2 mouse cellular contexts compared by ENCODE assay signal in the genomic region with DNA sequence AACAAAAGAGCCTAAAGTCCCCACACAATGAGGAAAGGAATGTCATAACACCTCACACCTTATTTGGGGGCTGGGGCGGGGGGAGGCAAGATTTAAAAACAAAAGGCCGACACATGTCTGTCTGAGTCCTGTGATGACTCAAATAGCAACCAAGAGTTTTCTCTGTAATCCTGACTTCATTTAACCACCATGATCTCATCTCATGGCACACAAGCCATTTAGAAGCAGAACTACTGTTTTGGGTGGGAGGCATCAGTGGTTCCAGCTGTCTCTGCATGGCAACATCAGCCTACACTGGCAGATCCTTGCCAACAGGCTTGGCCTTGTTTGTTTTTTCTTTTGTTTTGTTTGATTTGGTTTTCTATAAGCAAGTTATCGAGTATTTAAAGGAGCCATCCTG.
TF ChIP-seq lines count a peak whose summit lies in the region.

No protein-coding gene starts in this region.

TF ChIP-seq in CH12.LX, 34 proteins besides CTCF, POLR2A, EP300 and RAD21:
- TF ChIP-seq ETS1 (conservative IDR thresholded peaks at IDR 0.05; ENCODE audit: low read depth, low read length) (peak; percentile 97), CHD2 (IDR thresholded peaks at IDR 0.05; ENCODE audit: low read length) (no peak), RCOR1 (conservative IDR thresholded peaks at IDR 0.05; ENCODE audit: low read depth, low read length) (no peak), USF1 (IDR thresholded peaks at IDR 0.05; ENCODE audit: low read depth, low read length) (no peak), SIN3A (IDR thresholded peaks at IDR 0.05; ENCODE audit: low read length) (peak; percentile 87), JUND (conservative IDR thresholded peaks at IDR 0.05; ENCODE audit: low read depth, low read length) (peak; percentile 92), MYC (IDR thresholded peaks at IDR 0.05; ENCODE audit: low read depth, low read length) (no peak), ELF1 (IDR thresholded peaks at IDR 0.05; ENCODE audit: low read depth, low read length) (no peak), ZKSCAN1 (IDR thresholded peaks at IDR 0.05; ENCODE audit: borderline replicate concordance, low read depth, low read length) (no peak), HCFC1 (IDR thresholded peaks at IDR 0.05; ENCODE audit: low read depth, low read length) (no peak), BHLHE40 (IDR thresholded peaks at IDR 0.05; ENCODE audit: low read depth, low read length) (peak; percentile 67), MAX (IDR thresholded peaks at IDR 0.05; ENCODE audit: low read length) (no peak), IRF4 (IDR thresholded peaks at IDR 0.05; ENCODE audit: low read depth, low read length) (peak; percentile 90), JUN (IDR thresholded peaks at IDR 0.05; ENCODE audit: insufficient read depth, low read depth, low read length) (peak; percentile 86), SMC3 (IDR thresholded peaks at IDR 0.05; ENCODE audit: low read depth, low read length) (no peak)

TF ChIP-seq in myocyte, 11 proteins besides CTCF, POLR2A, EP300 and RAD21:
- TF ChIP-seq TCF12 (IDR thresholded peaks at IDR 0.05; ENCODE audit: insufficient read depth, poor library complexity, severe bottlenecking) (peak; percentile 45), SRF (IDR thresholded peaks at IDR 0.05; ENCODE audit: control insufficient read depth, insufficient read length, low read depth) (no peak), MYOG (IDR thresholded peaks at IDR 0.05; ENCODE audit: control insufficient read depth in 1 of 3, insufficient read depth in 1 of 3, insufficient read length in 2 of 3, low read depth in 2 of 3) (peak in 2 of 3 experiments; percentile 16 to 55), MYOD1 (IDR thresholded peaks at IDR 0.05; ENCODE audit: control insufficient read depth in 1 of 3, insufficient read length in 2 of 3, low read depth in 2 of 3) (peak in 2 of 3 experiments; percentile 77 to 86)
